Mouse (Mus musculus) spleen, adult 2 months (tissue): ENCODE data around the gene Erc2. TPM values are rescaled to one million over a fixed set of nuclear protein-coding genes. Genes with fewer than 3 reads are reported as not detected.

Experiments used
- DNase-seq, 2 experiments: peaks; one replicate each; pipeline versions ENCODE4 v3.0.0 to v3.0.0-alpha.2; 2012 to 2021; ENCODE audit warnings: low spot score in 2 of 2, low read depth in 1 of 2
- H3K27ac ChIP-seq: fragments of 200-500 bp; 2 replicates; pipeline ENCODE4 v1.5.1; 2012; ENCODE audit warnings: low read length, inconsistent platforms; ENCODE audit not compliant: insufficient read depth
- H3K27me3 ChIP-seq: fragments of 200-500 bp; 2 replicates; pipeline ENCODE4 v1.6.1; 2012; ENCODE audit warnings: mild to moderate bottlenecking, moderate library complexity, low read length, inconsistent platforms; ENCODE audit not compliant: control insufficient read depth, insufficient read depth
- H3K36me3 ChIP-seq: fragments of 200-500 bp; 2 replicates; pipeline ENCODE4 v1.6.1; 2012; ENCODE audit warnings: mild to moderate bottlenecking, low read length, inconsistent platforms; ENCODE audit not compliant: control insufficient read depth, insufficient read depth
- H3K4me1 ChIP-seq: fragments of 200-500 bp; 2 replicates; pipeline ENCODE4 v1.6.1; 2011; ENCODE audit warnings: inconsistent platforms; ENCODE audit not compliant: control insufficient read depth, insufficient read depth, insufficient read length
- H3K4me3 ChIP-seq: fragments of 200-500 bp; 2 replicates; pipeline ENCODE4 v1.5.1; 2011; ENCODE audit warnings: mild to moderate bottlenecking, inconsistent platforms; ENCODE audit not compliant: insufficient read depth, insufficient read length; ENCODE audit errors: extremely low read depth
- CTCF ChIP-seq: fragments of 200-500 bp; IDR thresholded peaks from 2 replicates; pipeline ENCODE4 v1.5.1; 2011; ENCODE audit warnings: mild to moderate bottlenecking, inconsistent platforms; ENCODE audit not compliant: insufficient read depth, insufficient read length, insufficient replicate concordance; ENCODE audit errors: extremely low read depth
- POLR2A ChIP-seq: fragments of 200-500 bp; IDR thresholded peaks from 2 replicates; pipeline ENCODE4 v1.6.1; 2011; ENCODE audit warnings: low read depth, low read length, inconsistent platforms
- WGBS: fragments of 180-500 bp; shearing (Covaris S2); methylation state at CpG from one replicate; pipeline ENCODE4 v1.1.7; 2018; 5-methylcytosine and 5-hydroxymethylcytosine counted together
- polyA plus RNA-seq: library from polyadenylated mRNA; depleted of rRNA; stranded (reverse); fragments of >200 nt; gene quantifications from 2 replicates; pipeline ENCODE4 v1.2.3, GENCODE M21; 2012

Erc2 gene
- polyA plus RNA-seq, 1 experiment = 0.11 TPM

GRCm38 (mm10) chr14:27975661-27976060 is 353.4 kb downstream of the Erc2 start:
- no peaks in the 10 kb centered on the region for H3K27me3 ChIP-seq
- no peaks in the 10 kb centered on the region for H3K36me3 ChIP-seq
- no peaks in the 10 kb centered on the region for H3K4me1 ChIP-seq
- no peak overlapping the region for H3K4me3 ChIP-seq
- no peak for DNase-seq
- TF ChIP-seq POLR2A (no peak), CTCF (no peak)
- no peak overlapping the region for H3K27ac ChIP-seq
- WGBS = 76% methylated on average over 1 of the region's 1 CpGs

- Histone ChIP-seq H3K4me1 (no peaks in the 10 kb centered on the region), H3K36me3 (no peaks in the 10 kb centered on the region), H3K4me3 (no peak overlapping the region), H3K27me3 (no peaks in the 10 kb centered on the region), H3K27ac (no peak overlapping the region)
- TF ChIP-seq CTCF = no peak
- 88% methylated on average over 3 of the region's 3 CpGs for WGBS
- no peak for DNase-seq
Measured at GRCm38 (mm10) chr14:27984758-27985157, 362.5 kb downstream of the Erc2 start.

- H3K4me1 ChIP-seq = no peaks in the 10 kb centered on the region
- H3K27ac ChIP-seq = no peak overlapping the region
- H3K27me3 ChIP-seq = no peaks in the 10 kb centered on the region
- no peaks in the 10 kb centered on the region for H3K36me3 ChIP-seq
- TF ChIP-seq POLR2A (no peak), CTCF (no peak)
- H3K4me3 ChIP-seq = no peak overlapping the region
- no peak for DNase-seq
- 87% methylated on average over 5 of the region's 5 CpGs for WGBS
Measured at GRCm38 (mm10) chr14:27985201-27985600, 363.0 kb downstream of the Erc2 start.

- H3K36me3 ChIP-seq = no peaks in the 10 kb centered on the region
- no peak for TF ChIP-seq CTCF
- TF ChIP-seq POLR2A = no peak
- 94% methylated on average over 1 of the region's 1 CpGs for WGBS
- no peaks in the 10 kb centered on the region for H3K27me3 ChIP-seq
- H3K4me3 ChIP-seq = no peak overlapping the region
- no peak overlapping the region for H3K27ac ChIP-seq
- no peak for DNase-seq
- H3K4me1 ChIP-seq = no peaks in the 10 kb centered on the region
Measured at GRCm38 (mm10) chr14:27987422-27987821, 365.2 kb downstream of the Erc2 start.

- TF ChIP-seq CTCF (no peak), POLR2A (no peak)
- DNase-seq = no peak
- no peaks in the 10 kb centered on the region for H3K4me1 ChIP-seq
- 46% methylated on average over 3 of the region's 3 CpGs for WGBS
- no peak overlapping the region for H3K27ac ChIP-seq
- H3K4me3 ChIP-seq = no peak overlapping the region
- H3K36me3 ChIP-seq = no peaks in the 10 kb centered on the region
- no peaks in the 10 kb centered on the region for H3K27me3 ChIP-seq
Measured at GRCm38 (mm10) chr14:27998551-27998950, 376.3 kb downstream of the Erc2 start.

GRCm38 (mm10) chr14:28004023-28004422 is 381.8 kb downstream of the Erc2 start:
- TF ChIP-seq CTCF = no peak
- no peaks in the 10 kb centered on the region for H3K36me3 ChIP-seq
- DNase-seq = no peak
- H3K27me3 ChIP-seq = no peaks in the 10 kb centered on the region
- H3K27ac ChIP-seq = no peak overlapping the region
- no peaks in the 10 kb centered on the region for H3K4me1 ChIP-seq
- no peak overlapping the region for H3K4me3 ChIP-seq
- 34% methylated on average over 4 of the region's 4 CpGs for WGBS

GRCm38 (mm10) chr14:28010536-28011280 is 388.5 kb downstream of the Erc2 start:
- WGBS = 85% methylated on average over 10 of the region's 10 CpGs
- H3K27ac ChIP-seq = no peak overlapping the region
- H3K4me1 ChIP-seq = no peaks in the 10 kb centered on the region
- no peaks in the 10 kb centered on the region for H3K36me3 ChIP-seq
- no peak for DNase-seq
- no peak overlapping the region for H3K4me3 ChIP-seq
- TF ChIP-seq POLR2A (no peak), CTCF (no peak)
- no peaks in the 10 kb centered on the region for H3K27me3 ChIP-seq
